Mouse (Mus musculus): ENCODE results near the gene Zc3h7a. TPM values are rescaled to one million over a fixed set of nuclear protein-coding genes. Genes with fewer than 3 reads are reported as not detected.
A peak's percentile ranks its signal among the peaks of the same experiment; 100 is the strongest.
"Not testable (repeated sequence)": the region's sequence is repeated elsewhere in the genome, so short reads cannot be mapped to it uniquely, and the experiment has no call there.

Zc3h7a gene
- polyA plus RNA-seq, 1 experiment from 2014 or later = 22.5 TPM

DNA sequence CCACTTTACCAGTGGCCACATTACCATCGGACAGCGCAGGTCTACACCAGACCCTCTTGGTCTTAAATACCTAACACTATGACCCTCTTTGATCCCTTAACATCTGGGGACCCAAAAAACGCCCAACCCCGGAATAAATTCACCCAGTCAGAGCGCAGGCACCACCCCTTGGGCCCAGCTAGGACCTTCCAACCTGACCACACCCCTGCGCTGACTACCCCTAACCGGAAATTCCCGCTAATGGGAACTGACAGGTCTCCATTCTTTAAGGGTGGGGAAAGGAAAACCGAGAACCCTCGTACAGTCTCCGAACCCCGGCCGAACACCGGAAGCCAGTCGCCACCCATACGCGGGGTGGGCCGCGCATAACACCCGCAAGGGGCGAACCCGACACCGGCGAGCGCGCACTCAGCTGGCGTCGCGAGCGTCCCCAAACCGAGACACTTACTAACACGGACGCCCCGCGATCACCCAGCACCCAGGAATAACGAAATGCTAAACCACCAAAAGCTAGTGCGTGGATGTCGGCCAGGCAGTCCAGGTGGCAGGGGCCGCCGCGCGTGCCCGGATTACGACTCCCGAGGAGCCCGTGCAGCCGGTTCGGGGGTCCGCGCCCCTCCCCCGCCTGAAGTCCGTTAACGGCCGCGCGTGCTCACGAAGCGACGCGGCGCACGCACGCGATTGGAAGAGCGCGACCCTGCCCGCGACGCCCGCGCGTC, 545 bp downstream of the Zc3h7a start:
- ATAC-seq (peak; percentile 47), DNase-seq (peak; percentile 79)
- Histone ChIP-seq H3K4me1 (ENCODE audit: insufficient read depth) (peaks cover 37% of the 10 kb centered on the region), H3K4me2 (ENCODE audit: low read depth, low read length) (peak overlapping the region; percentile 72), H3K36me3 (replicated peaks; ENCODE audit: insufficient read depth, low read length) (no peaks in the 10 kb centered on the region), H3K27ac (ENCODE audit: low read depth) (peak overlapping the region; percentile 94), H3K9me3 (ENCODE audit: low read length) (no peaks in the 10 kb centered on the region), H3K27me3 (ENCODE audit: insufficient read depth, low read length) (no peaks in the 10 kb centered on the region), H3K9ac (replicated peaks) (peak overlapping the region; percentile 89), H3K4me3 (ENCODE audit: low read depth, low read length) (peak overlapping the region; percentile 80)
- WGBS (ENCODE audit: insufficient replicate concordance) = under 1% methylated on average over 60 of the region's 72 CpGs
- TF ChIP-seq EP300 (IDR thresholded peaks at IDR 0.05; ENCODE audit: low read depth) = 0 out of 2 replicates have a peak, but pooled peaks have one; percentile 3
- TF ChIP-seq CTCF (IDR thresholded peaks at IDR 0.05; ENCODE audit: low read depth) = no peak

DNA sequence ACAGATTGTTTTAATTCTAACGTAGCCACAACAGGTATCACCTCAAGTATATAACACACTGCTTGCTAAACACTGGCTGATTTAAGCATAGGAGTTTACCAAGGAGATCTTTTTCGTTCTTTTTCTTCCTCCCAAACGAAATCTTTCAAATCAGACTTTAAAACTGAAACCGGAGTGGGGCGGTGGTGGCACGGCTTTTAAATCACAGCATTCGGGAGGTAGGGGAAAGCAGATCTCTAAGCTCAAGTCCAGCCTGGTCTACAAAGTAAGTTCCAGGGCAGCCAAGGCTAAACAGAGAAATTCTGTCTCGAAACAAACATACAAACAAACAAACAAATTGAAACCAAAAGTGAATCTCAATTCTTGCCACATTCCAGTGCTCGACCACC, 1.1 kb downstream of the Zc3h7a start:
- Histone ChIP-seq H3K4me3 (ENCODE audit: low read depth, low read length) (peak overlapping the region; percentile 80), H3K9me3 (ENCODE audit: low read length) (no peaks in the 10 kb centered on the region), H3K27me3 (ENCODE audit: insufficient read depth, low read length) (no peaks in the 10 kb centered on the region), H3K4me1 (ENCODE audit: insufficient read depth) (peaks cover 37% of the 10 kb centered on the region), H3K36me3 (replicated peaks; ENCODE audit: insufficient read depth, low read length) (no peaks in the 10 kb centered on the region), H3K27ac (ENCODE audit: low read depth) (peak overlapping the region; percentile 94), H3K9ac (replicated peaks) (peak overlapping the region; percentile 89), H3K4me2 (ENCODE audit: low read depth, low read length) (peak overlapping the region; percentile 72)
- 2% methylated on average over 9 of the region's 9 CpGs for WGBS (ENCODE audit: insufficient replicate concordance)
- no peak for ATAC-seq
- 0 out of 2 replicates have a peak, but pooled peaks have one; percentile 6 for TF ChIP-seq EP300 (IDR thresholded peaks at IDR 0.05; ENCODE audit: low read depth)
- TF ChIP-seq CTCF (IDR thresholded peaks at IDR 0.05; ENCODE audit: low read depth) = no peak
- DNase-seq = no peak

DNA sequence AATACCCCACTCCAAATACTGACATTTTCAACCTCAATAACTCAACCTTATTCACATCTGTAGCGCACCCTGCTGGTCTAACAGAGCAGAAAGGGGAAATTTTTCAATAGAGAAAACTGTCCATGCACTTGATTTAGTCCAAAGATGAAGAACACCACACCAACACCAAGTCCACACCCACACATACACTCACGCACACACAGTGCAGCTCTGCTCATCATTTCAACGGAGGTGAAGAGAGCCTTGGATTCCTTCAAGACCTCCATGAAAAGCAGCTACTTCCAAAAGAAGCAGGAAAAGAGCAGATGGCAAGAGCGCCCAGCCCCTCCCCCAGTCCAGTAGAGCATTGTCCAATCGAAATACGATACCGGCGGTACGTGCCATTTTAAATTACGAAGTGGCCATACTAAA, 1.5 kb downstream of the Zc3h7a start:
- H3K27ac ChIP-seq (ENCODE audit: low read depth) = peak overlapping the region; percentile 94
- 4% methylated on average over 10 of the region's 10 CpGs for WGBS (ENCODE audit: insufficient replicate concordance)
- peak overlapping the region; percentile 80 for H3K4me3 ChIP-seq (ENCODE audit: low read depth, low read length)
- peak overlapping the region; percentile 89 for H3K9ac ChIP-seq (replicated peaks)
- DNase-seq (peak; percentile 73), ATAC-seq (no peak)
- H3K4me2 ChIP-seq (ENCODE audit: low read depth, low read length) = peak overlapping the region; percentile 72
- no peaks in the 10 kb centered on the region for H3K36me3 ChIP-seq (replicated peaks; ENCODE audit: insufficient read depth, low read length)
- H3K4me1 ChIP-seq (ENCODE audit: insufficient read depth) = peaks cover 37% of the 10 kb centered on the region
- TF ChIP-seq EP300 (IDR thresholded peaks at IDR 0.05; ENCODE audit: low read depth) = no peak
- peak; percentile 79 for TF ChIP-seq CTCF (IDR thresholded peaks at IDR 0.05; ENCODE audit: low read depth)
- no peaks in the 10 kb centered on the region for H3K27me3 ChIP-seq (ENCODE audit: insufficient read depth, low read length)
- H3K9me3 ChIP-seq (ENCODE audit: low read length) = no peaks in the 10 kb centered on the region

DNA sequence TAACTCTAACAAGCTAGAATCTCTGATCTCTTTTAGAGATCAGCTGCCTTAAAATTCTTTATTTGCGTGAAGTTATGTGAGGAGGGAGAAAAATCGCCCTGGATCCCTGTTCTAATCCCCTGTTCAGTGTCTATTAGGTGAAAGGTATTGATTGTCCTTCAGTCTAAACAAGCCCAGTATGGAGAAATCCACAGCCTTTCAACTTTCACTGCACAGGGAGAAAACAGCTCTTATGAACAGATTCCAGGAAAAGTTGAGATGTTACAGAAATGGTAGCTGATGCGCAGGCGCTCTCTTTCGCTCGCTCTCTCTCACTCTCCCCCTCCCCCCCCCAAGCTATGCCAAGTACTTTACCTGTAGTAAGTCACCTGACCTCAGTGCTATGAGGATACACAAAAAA, 4.5 kb downstream of the Zc3h7a start:
- 71% methylated on average over 6 of the region's 6 CpGs for WGBS (ENCODE audit: insufficient replicate concordance)
- no peak overlapping the region for H3K9ac ChIP-seq (replicated peaks)
- peak overlapping the region; percentile 30; the same call in 1 of the 2 replicates for H3K4me2 ChIP-seq (ENCODE audit: low read depth, low read length)
- H3K4me1 ChIP-seq (ENCODE audit: insufficient read depth) = peaks cover 26% of the 10 kb centered on the region
- H3K27ac ChIP-seq (ENCODE audit: low read depth) = peak overlapping the region; percentile 93
- no peaks in the 10 kb centered on the region for H3K36me3 ChIP-seq (replicated peaks; ENCODE audit: insufficient read depth, low read length)
- no peak overlapping the region for H3K4me3 ChIP-seq (ENCODE audit: low read depth, low read length)
- ATAC-seq (peak; percentile 63), DNase-seq (peak; percentile 74)
- H3K9me3 ChIP-seq (ENCODE audit: low read length) = no peaks in the 10 kb centered on the region
- H3K27me3 ChIP-seq (ENCODE audit: insufficient read depth, low read length) = no peaks in the 10 kb centered on the region
- TF ChIP-seq EP300 (IDR thresholded peaks at IDR 0.05; ENCODE audit: low read depth) (no peak), CTCF (IDR thresholded peaks at IDR 0.05; ENCODE audit: low read depth) (no peak)

DNA sequence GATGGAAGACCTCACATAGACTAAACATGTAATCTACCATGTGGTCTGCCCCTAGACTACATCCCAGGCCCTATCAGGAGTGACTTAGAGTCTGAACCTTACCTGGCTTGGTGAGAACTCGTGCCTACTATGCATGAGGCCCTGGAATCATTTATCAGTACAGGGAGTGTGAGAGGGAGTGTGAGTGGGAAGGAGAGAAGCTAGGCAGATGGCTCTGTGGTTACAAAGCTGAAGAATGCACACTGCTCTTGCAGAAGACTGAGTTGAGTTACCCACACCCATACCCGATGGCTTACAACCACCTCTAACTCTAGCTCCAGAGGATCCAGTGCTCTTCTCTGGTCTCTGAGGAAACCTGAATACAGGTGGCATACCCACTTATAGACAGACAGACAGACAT, 9.8 kb downstream of the Zc3h7a start:
- peaks cover 16% of the 10 kb centered on the region for H3K36me3 ChIP-seq (replicated peaks; ENCODE audit: insufficient read depth, low read length)
- H3K27ac ChIP-seq (ENCODE audit: low read depth) = no peak overlapping the region
- TF ChIP-seq EP300 (IDR thresholded peaks at IDR 0.05; ENCODE audit: low read depth) = no peak
- TF ChIP-seq CTCF (IDR thresholded peaks at IDR 0.05; ENCODE audit: low read depth) = no peak
- no peak overlapping the region for H3K4me3 ChIP-seq (ENCODE audit: low read depth, low read length)
- DNase-seq (no peak), ATAC-seq (no peak)
- H3K9ac ChIP-seq (replicated peaks) = no peak overlapping the region
- H3K4me1 ChIP-seq (ENCODE audit: insufficient read depth) = peaks cover 6% of the 10 kb centered on the region
- no peak overlapping the region for H3K4me2 ChIP-seq (ENCODE audit: low read depth, low read length)
- no peaks in the 10 kb centered on the region for H3K9me3 ChIP-seq (ENCODE audit: low read length)
- WGBS (ENCODE audit: insufficient replicate concordance) = 66% methylated on average over 2 of the region's 2 CpGs
- no peaks in the 10 kb centered on the region for H3K27me3 ChIP-seq (ENCODE audit: insufficient read depth, low read length)

DNA sequence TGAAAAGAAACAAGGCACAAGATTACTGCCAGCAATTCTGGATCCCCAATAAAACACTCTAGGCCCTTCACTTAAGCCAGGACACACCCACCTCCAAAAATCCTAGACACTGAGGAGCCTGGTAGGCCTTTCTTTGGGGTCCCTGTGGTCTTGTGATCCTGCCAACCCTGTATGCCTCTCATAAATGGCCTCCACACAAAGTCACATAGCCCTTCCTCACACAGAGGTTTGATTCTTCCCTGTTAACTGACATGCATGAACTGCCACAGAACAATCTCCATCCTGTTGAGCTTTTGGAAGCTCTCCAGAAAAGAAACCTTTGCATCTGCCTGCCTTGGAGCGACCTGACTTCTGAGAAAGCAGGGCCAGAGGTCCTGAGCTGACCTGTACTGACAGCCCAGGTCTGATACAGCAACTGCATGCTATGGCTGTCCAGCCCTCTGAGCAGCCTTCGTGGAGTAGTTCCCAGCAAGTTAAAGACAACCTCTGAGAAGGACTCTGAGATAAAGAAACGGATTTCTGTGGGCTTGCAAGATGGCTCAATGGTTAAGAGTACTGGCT, 11.4 kb downstream of the Zc3h7a start:
- Histone ChIP-seq H3K4me1 (ENCODE audit: insufficient read depth) (no peaks in the 10 kb centered on the region), H3K4me3 (ENCODE audit: low read depth, low read length) (no peak overlapping the region), H3K9me3 (ENCODE audit: low read length) (no peaks in the 10 kb centered on the region), H3K9ac (replicated peaks) (no peak overlapping the region), H3K27me3 (ENCODE audit: insufficient read depth, low read length) (no peaks in the 10 kb centered on the region), H3K36me3 (replicated peaks; ENCODE audit: insufficient read depth, low read length) (peaks cover 22% of the 10 kb centered on the region), H3K4me2 (ENCODE audit: low read depth, low read length) (no peak overlapping the region), H3K27ac (ENCODE audit: low read depth) (no peak overlapping the region)
- DNase-seq (no peak), ATAC-seq (no peak)
- WGBS (ENCODE audit: insufficient replicate concordance) = 61% methylated on average over 3 of the region's 3 CpGs
- TF ChIP-seq EP300 (IDR thresholded peaks at IDR 0.05; ENCODE audit: low read depth) (no peak), CTCF (IDR thresholded peaks at IDR 0.05; ENCODE audit: low read depth) (no peak)

DNA sequence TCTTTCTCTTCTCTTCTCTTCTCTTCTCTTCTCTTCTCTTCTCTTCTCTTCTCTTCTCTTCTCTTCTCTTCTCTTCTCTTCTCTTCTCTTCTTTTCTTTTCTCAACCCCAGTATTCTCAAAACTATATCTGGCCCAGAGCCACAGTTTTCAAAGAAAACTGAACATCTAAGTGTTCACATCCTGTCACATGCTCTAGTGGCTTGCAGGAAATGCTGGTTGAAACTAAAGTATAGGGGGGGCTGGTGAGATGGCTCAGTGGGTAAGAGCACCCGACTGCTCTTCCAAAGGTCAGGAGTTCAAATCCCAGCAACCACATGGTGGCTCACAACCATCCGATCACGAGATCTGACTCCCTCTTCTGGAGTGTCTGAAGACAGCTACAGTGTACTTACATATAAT, 18.5 kb downstream of the Zc3h7a start:
- H3K9me3 ChIP-seq (ENCODE audit: low read length); DNase-seq; H3K4me1 ChIP-seq (ENCODE audit: insufficient read depth); H3K27ac ChIP-seq (ENCODE audit: low read depth); ATAC-seq; H3K27me3 ChIP-seq (ENCODE audit: insufficient read depth, low read length); H3K4me2 ChIP-seq (ENCODE audit: low read depth, low read length); H3K4me3 ChIP-seq (ENCODE audit: low read depth, low read length); H3K9ac ChIP-seq (replicated peaks): not testable (repeated sequence)
- H3K36me3 ChIP-seq (replicated peaks; ENCODE audit: insufficient read depth, low read length) = peaks cover 80% of the 10 kb centered on the region
- 35% methylated on average over 1 of the region's 3 CpGs for WGBS (ENCODE audit: insufficient replicate concordance)
